Mouse (Mus musculus): ENCODE results near the gene Ces3b. TPM values are rescaled to one million over a fixed set of nuclear protein-coding genes. Genes with fewer than 3 reads are reported as not detected.

Ces3b gene
- polyA plus RNA-seq (2014; fragmentation: Nextera tagmentation; extraction: Ambion mirVana): 0.12 TPM in 2 replicates

GRCm38 (mm10) chr8:105083449-105084050 lies at the start of gene Ces3b:
Gene Ces3b (plus strand): TSS chr8:105083753.
- no peaks in the 10 kb centered on the region for H3K27me3 ChIP-seq (ENCODE audit: control insufficient read depth, insufficient read depth, low read length)
- WGBS: 24% methylated on average over 7 of the region's 7 CpGs
- no peaks in the 10 kb centered on the region for H3K36me3 ChIP-seq (ENCODE audit: control insufficient read depth, insufficient read depth, low read length)
- no peak within 1 kb of the TSS for H3K9ac ChIP-seq (ENCODE audit: low read length)
- H3K27ac ChIP-seq (replicated peaks in 1 of 2; ENCODE audit: control insufficient read depth in 1 of 2, insufficient read depth in 1 of 2, low read depth in 2 of 2, low read length in 2 of 2): peak within 1 kb of the TSS in 1 of 2 experiments; percentile 37; a peak in 2 of 4 replicates
- H3K9me3 ChIP-seq (ENCODE audit: control insufficient read depth, low read length): no peaks in the 10 kb centered on the region
- H3K4me1 ChIP-seq (ENCODE audit: control insufficient read depth in 2 of 2, insufficient read depth in 2 of 2, low read length in 2 of 2): peaks cover 5 to 6% of the 10 kb centered on the region in 2 experiments; a peak in 2 of 4 replicates
- H3K4me3 ChIP-seq (ENCODE audit: control insufficient read depth in 1 of 2, insufficient read depth in 1 of 2, low read depth in 1 of 2, low read length in 2 of 2): no peak within 1 kb of the TSS
- H3K4me2 ChIP-seq (ENCODE audit: low read length): peak within 1 kb of the TSS; percentile 38
- ATAC-seq (ENCODE audit: insufficient number of reproducible peaks, insufficient read depth, low FRiP score, low read depth): peak; percentile 51

- no peak overlapping the region for H3K4me2 ChIP-seq (ENCODE audit: low read length)
- no peaks in the 10 kb centered on the region for H3K4me1 ChIP-seq (ENCODE audit: control insufficient read depth in 2 of 2, insufficient read depth in 2 of 2, low read length in 2 of 2)
- ATAC-seq (ENCODE audit: insufficient number of reproducible peaks, insufficient read depth, low FRiP score, low read depth): no peak
- no peaks in the 10 kb centered on the region for H3K9me3 ChIP-seq (ENCODE audit: control insufficient read depth, low read length)
- no peak overlapping the region for H3K4me3 ChIP-seq (ENCODE audit: control insufficient read depth in 1 of 2, insufficient read depth in 1 of 2, low read depth in 1 of 2, low read length in 2 of 2)
- no peak overlapping the region for H3K9ac ChIP-seq (ENCODE audit: low read length)
- H3K36me3 ChIP-seq (ENCODE audit: control insufficient read depth, insufficient read depth, low read length): no peaks in the 10 kb centered on the region
- 66% methylated on average over 1 of the region's 1 CpGs for WGBS
- no peaks in the 10 kb centered on the region for H3K27me3 ChIP-seq (ENCODE audit: control insufficient read depth, insufficient read depth, low read length)
- no peak overlapping the region for H3K27ac ChIP-seq (replicated peaks in 1 of 2; ENCODE audit: control insufficient read depth in 1 of 2, insufficient read depth in 1 of 2, low read depth in 2 of 2, low read length in 2 of 2)
These were observed 40.0 kb upstream of the Ces3b start for GRCm38 (mm10) chr8:105043510-105043909.

GRCm38 (mm10) chr8:105045824-105046401 lies 37.6 kb upstream of the Ces3b start:
- no peak overlapping the region for H3K9ac ChIP-seq (ENCODE audit: low read length)
- H3K27me3 ChIP-seq (ENCODE audit: control insufficient read depth, insufficient read depth, low read length): no peaks in the 10 kb centered on the region
- no peak for ATAC-seq (ENCODE audit: insufficient number of reproducible peaks, insufficient read depth, low FRiP score, low read depth)
- WGBS: 77% methylated on average over 3 of the region's 3 CpGs
- H3K9me3 ChIP-seq (ENCODE audit: control insufficient read depth, low read length): no peaks in the 10 kb centered on the region
- no peaks in the 10 kb centered on the region for H3K4me1 ChIP-seq (ENCODE audit: control insufficient read depth in 2 of 2, insufficient read depth in 2 of 2, low read length in 2 of 2)
- no peaks in the 10 kb centered on the region for H3K36me3 ChIP-seq (ENCODE audit: control insufficient read depth, insufficient read depth, low read length)
- no peak overlapping the region for H3K4me3 ChIP-seq (ENCODE audit: control insufficient read depth in 1 of 2, insufficient read depth in 1 of 2, low read depth in 1 of 2, low read length in 2 of 2)
- no peak overlapping the region for H3K27ac ChIP-seq (replicated peaks in 1 of 2; ENCODE audit: control insufficient read depth in 1 of 2, insufficient read depth in 1 of 2, low read depth in 2 of 2, low read length in 2 of 2)
- H3K4me2 ChIP-seq (ENCODE audit: low read length): no peak overlapping the region

GRCm38 (mm10) chr8:105048371-105048854 lies 35.1 kb upstream of the Ces3b start, which contains the start of gene Ces3a:
Gene Ces3a (plus strand): TSS chr8:105048601.
- H3K9me3 ChIP-seq (ENCODE audit: control insufficient read depth, low read length): no peaks in the 10 kb centered on the region
- no peak within 1 kb of the TSS for H3K4me2 ChIP-seq (ENCODE audit: low read length)
- no peak within 1 kb of the TSS for H3K4me3 ChIP-seq (ENCODE audit: control insufficient read depth in 1 of 2, insufficient read depth in 1 of 2, low read depth in 1 of 2, low read length in 2 of 2)
- 61% methylated on average over 3 of the region's 3 CpGs for WGBS
- no peaks in the 10 kb centered on the region for H3K36me3 ChIP-seq (ENCODE audit: control insufficient read depth, insufficient read depth, low read length)
- H3K27ac ChIP-seq (replicated peaks in 1 of 2; ENCODE audit: control insufficient read depth in 1 of 2, insufficient read depth in 1 of 2, low read depth in 2 of 2, low read length in 2 of 2): no peak within 1 kb of the TSS
- no peak within 1 kb of the TSS for H3K9ac ChIP-seq (ENCODE audit: low read length)
- no peaks in the 10 kb centered on the region for H3K27me3 ChIP-seq (ENCODE audit: control insufficient read depth, insufficient read depth, low read length)
- no peak for ATAC-seq (ENCODE audit: insufficient number of reproducible peaks, insufficient read depth, low FRiP score, low read depth)
- no peaks in the 10 kb centered on the region for H3K4me1 ChIP-seq (ENCODE audit: control insufficient read depth in 2 of 2, insufficient read depth in 2 of 2, low read length in 2 of 2)

GRCm38 (mm10) chr8:105056211-105056610 lies 27.3 kb upstream of the Ces3b start:
- Histone ChIP-seq H3K9me3 (ENCODE audit: control insufficient read depth, low read length) (no peaks in the 10 kb centered on the region), H3K4me1 (ENCODE audit: control insufficient read depth in 2 of 2, insufficient read depth in 2 of 2, low read length in 2 of 2) (no peaks in the 10 kb centered on the region), H3K9ac (ENCODE audit: low read length) (no peak overlapping the region), H3K36me3 (ENCODE audit: control insufficient read depth, insufficient read depth, low read length) (no peaks in the 10 kb centered on the region), H3K4me2 (ENCODE audit: low read length) (no peak overlapping the region), H3K27ac (replicated peaks in 1 of 2; ENCODE audit: control insufficient read depth in 1 of 2, insufficient read depth in 1 of 2, low read depth in 2 of 2, low read length in 2 of 2) (no peak overlapping the region), H3K27me3 (ENCODE audit: control insufficient read depth, insufficient read depth, low read length) (no peaks in the 10 kb centered on the region), H3K4me3 (ENCODE audit: control insufficient read depth in 1 of 2, insufficient read depth in 1 of 2, low read depth in 1 of 2, low read length in 2 of 2) (no peak overlapping the region)
- ATAC-seq (ENCODE audit: insufficient number of reproducible peaks, insufficient read depth, low FRiP score, low read depth): no peak
- 80% methylated on average over 4 of the region's 4 CpGs for WGBS

GRCm38 (mm10) chr8:105060056-105060455 lies 23.5 kb upstream of the Ces3b start:
- ATAC-seq (ENCODE audit: insufficient number of reproducible peaks, insufficient read depth, low FRiP score, low read depth): no peak
- Histone ChIP-seq H3K27ac (replicated peaks in 1 of 2; ENCODE audit: control insufficient read depth in 1 of 2, insufficient read depth in 1 of 2, low read depth in 2 of 2, low read length in 2 of 2) (no peak overlapping the region), H3K4me2 (ENCODE audit: low read length) (no peak overlapping the region), H3K27me3 (ENCODE audit: control insufficient read depth, insufficient read depth, low read length) (no peaks in the 10 kb centered on the region), H3K36me3 (ENCODE audit: control insufficient read depth, insufficient read depth, low read length) (no peaks in the 10 kb centered on the region), H3K9ac (ENCODE audit: low read length) (no peak overlapping the region), H3K4me1 (ENCODE audit: control insufficient read depth in 2 of 2, insufficient read depth in 2 of 2, low read length in 2 of 2) (no peaks in the 10 kb centered on the region), H3K4me3 (ENCODE audit: control insufficient read depth in 1 of 2, insufficient read depth in 1 of 2, low read depth in 1 of 2, low read length in 2 of 2) (no peak overlapping the region), H3K9me3 (ENCODE audit: control insufficient read depth, low read length) (peaks cover 4% of the 10 kb centered on the region; the same call in 1 of the 2 replicates)

GRCm38 (mm10) chr8:105066761-105067160 lies 16.8 kb upstream of the Ces3b start:
- no peak for ATAC-seq (ENCODE audit: insufficient number of reproducible peaks, insufficient read depth, low FRiP score, low read depth)
- Histone ChIP-seq H3K4me2 (ENCODE audit: low read length) (no peak overlapping the region), H3K4me1 (ENCODE audit: control insufficient read depth in 2 of 2, insufficient read depth in 2 of 2, low read length in 2 of 2) (no peaks in the 10 kb centered on the region), H3K4me3 (ENCODE audit: control insufficient read depth in 1 of 2, insufficient read depth in 1 of 2, low read depth in 1 of 2, low read length in 2 of 2) (no peak overlapping the region), H3K27me3 (ENCODE audit: control insufficient read depth, insufficient read depth, low read length) (no peaks in the 10 kb centered on the region), H3K27ac (replicated peaks in 1 of 2; ENCODE audit: control insufficient read depth in 1 of 2, insufficient read depth in 1 of 2, low read depth in 2 of 2, low read length in 2 of 2) (no peak overlapping the region), H3K9me3 (ENCODE audit: control insufficient read depth, low read length) (peaks cover 4% of the 10 kb centered on the region; the same call in 1 of the 2 replicates), H3K36me3 (ENCODE audit: control insufficient read depth, insufficient read depth, low read length) (no peaks in the 10 kb centered on the region), H3K9ac (ENCODE audit: low read length) (no peak overlapping the region)
- WGBS: 0% methylated on average over 1 of the region's 1 CpGs
